Mouse (Mus musculus) intestine, embryonic 14.5 days (tissue): ENCODE measurements around the gene Nxnl1. TPM values are rescaled to one million over a fixed set of nuclear protein-coding genes. Genes with fewer than 3 reads are reported as not detected.

Experiments
- ATAC-seq: fragments of 200-750 bp; cut with Nextera tagmentation; replicated peaks from 2 replicates; pipeline ENCODE4 v1.8.0; 2017; ENCODE audit warnings: low read depth, moderate number of reproducible peaks, moderate TSS enrichment, moderate library complexity; ENCODE audit not compliant: low FRiP score, low TSS enrichment
- DNase-seq: peaks from one replicate; pipeline ENCODE4 v3.0.0-alpha.2; 2018; ENCODE audit warnings: low spot score
- H3K27ac ChIP-seq: fragments of 300-500 bp; sonication (generic); 2 replicates; pipeline ENCODE4 v1.5.1; 2014; ENCODE audit warnings: low read depth, mild to moderate bottlenecking, control low read depth
- H3K27me3 ChIP-seq: fragments of 300-500 bp; sonication (generic); replicated peaks from 2 replicates; pipeline ENCODE4 v1.6.1; 2014; ENCODE audit warnings: low read length, control low read depth; ENCODE audit not compliant: control insufficient read depth, insufficient read depth
- H3K36me3 ChIP-seq: fragments of 300-500 bp; sonication (generic); 2 replicates; pipeline ENCODE4 v1.6.1; 2014; ENCODE audit warnings: low read length, control low read depth; ENCODE audit not compliant: control insufficient read depth, insufficient read depth
- H3K4me1 ChIP-seq: fragments of 300-500 bp; sonication (generic); replicated peaks from 2 replicates; pipeline ENCODE4 v1.6.1; 2014; ENCODE audit warnings: low read length, control low read depth, mixed read lengths; ENCODE audit not compliant: control insufficient read depth, insufficient read depth
- H3K4me2 ChIP-seq: fragments of 300-500 bp; sonication (generic); 2 replicates; pipeline ENCODE4 v1.6.1; 2014; ENCODE audit warnings: low read length
- H3K4me3 ChIP-seq: fragments of 300-500 bp; sonication (generic); 2 replicates; pipeline ENCODE4 v1.5.1; 2014; ENCODE audit warnings: low read depth, low read length, control low read depth, mixed read lengths
- H3K9ac ChIP-seq: fragments of 300-500 bp; sonication (generic); 2 replicates; pipeline ENCODE4 v1.6.1; 2014; ENCODE audit warnings: mild to moderate bottlenecking, low read length
- H3K9me3 ChIP-seq: fragments of 300-500 bp; sonication (generic); 2 replicates; pipeline ENCODE4 v1.6.1; 2016; ENCODE audit warnings: low read length, control low read depth; ENCODE audit not compliant: control insufficient read depth
- WGBS: fragments of 180-500 bp; shearing (Covaris S2); extraction: QIAGEN DNeasy Blood & Tissue Kit; methylation state at CpG from one replicate; pipeline ENCODE4 v1.1.7; 2014; 5-methylcytosine and 5-hydroxymethylcytosine counted together
- polyA plus RNA-seq: library from polyadenylated mRNA; unstranded; fragments of >200 nt; fragmentation: Nextera tagmentation; extraction: Ambion mirVana; gene quantifications from 2 replicates; pipeline ENCODE4 v1.2.1, GENCODE M21; 2014

The Nxnl1 gene
- polyA plus RNA-seq, 1 experiment from 2014 or later: not detected

DNA sequence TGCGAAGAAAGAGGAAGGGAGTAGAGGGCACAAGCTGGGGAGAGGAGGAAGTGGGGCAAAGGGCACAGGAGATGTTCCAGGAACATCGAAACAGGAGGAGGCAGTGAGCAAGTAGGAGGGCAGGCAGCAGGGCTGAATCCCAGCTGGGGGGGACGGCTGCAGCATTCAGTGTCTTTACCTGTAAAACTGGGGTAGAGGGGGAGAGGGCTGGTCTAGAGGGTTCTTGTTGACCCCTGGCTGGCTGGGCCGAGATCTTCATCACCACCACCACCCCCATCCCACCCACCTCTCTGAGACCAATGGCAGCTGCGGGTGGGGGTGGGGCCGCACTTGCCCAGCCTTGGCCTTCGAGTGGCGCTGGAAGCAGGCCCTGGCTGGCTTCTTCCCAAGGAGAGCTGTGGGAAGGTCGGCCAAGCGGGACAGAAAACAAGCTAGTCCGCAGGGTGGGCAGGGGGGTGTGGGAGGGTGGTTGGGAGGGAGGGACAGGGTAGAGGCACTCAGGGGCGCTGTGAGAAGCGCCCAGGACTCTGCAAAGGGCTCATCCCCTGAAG is 2.1 kb upstream of the Nxnl1 start, which contains the start of gene Slc27a1:
Gene Slc27a1 (plus strand): TSS at position 496 of the 551 bp plus-strand sequence.
- peak within 1 kb of the TSS; percentile 52; the same call in 1 of the 2 replicates for H3K27ac ChIP-seq
- no peak for DNase-seq

DNA sequence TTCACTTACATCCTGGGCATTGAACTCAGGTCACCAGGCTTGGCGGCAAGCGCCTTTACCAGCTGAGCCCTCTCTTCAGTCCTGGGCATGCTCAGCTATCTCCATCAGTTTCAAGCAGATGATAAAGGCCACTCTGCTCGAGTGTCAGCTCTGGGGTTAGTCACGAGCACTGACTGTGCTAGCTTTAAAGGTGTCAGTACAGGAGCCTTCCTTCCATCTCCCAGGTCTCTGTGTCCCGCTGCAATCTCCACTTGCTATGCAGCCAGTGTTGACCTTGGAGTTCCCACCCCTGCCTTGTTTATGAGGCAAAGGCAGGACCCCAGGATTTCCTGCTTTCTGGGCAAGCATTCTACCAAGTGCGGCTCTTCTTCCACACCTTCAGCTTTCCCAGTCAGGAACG is 1.2 kb upstream of the Nxnl1 start:
- Histone ChIP-seq H3K27me3 (peaks cover 20% of the 10 kb centered on the region), H3K9me3 (peaks cover 6% of the 10 kb centered on the region; the same call in 1 of the 2 replicates), H3K27ac (no peak overlapping the region), H3K4me1 (peaks cover 10% of the 10 kb centered on the region; the same call in 1 of the 2 replicates), H3K4me3 (no peak overlapping the region), H3K36me3 (no peaks in the 10 kb centered on the region), H3K9ac (no peak overlapping the region), H3K4me2 (no peak overlapping the region)
- DNase-seq: no peak
- WGBS: 70% methylated on average over 7 of the region's 7 CpGs
- no peak for ATAC-seq

More for the DNA sequence above, 2.1 kb upstream of the Nxnl1 start, which contains the start of gene Slc27a1:
- Histone ChIP-seq H3K4me1 (peaks cover 6% of the 10 kb centered on the region; the same call in 1 of the 2 replicates), H3K9me3 (peaks cover 6% of the 10 kb centered on the region; the same call in 1 of the 2 replicates), H3K4me3 (peak within 1 kb of the TSS; percentile 50), H3K36me3 (no peaks in the 10 kb centered on the region), H3K9ac (peak within 1 kb of the TSS; percentile 36), H3K27me3 (peaks cover 12% of the 10 kb centered on the region), H3K4me2 (peak within 1 kb of the TSS; percentile 82)
- ATAC-seq: no peak
- WGBS: 16% methylated on average over 13 of the region's 13 CpGs

DNA sequence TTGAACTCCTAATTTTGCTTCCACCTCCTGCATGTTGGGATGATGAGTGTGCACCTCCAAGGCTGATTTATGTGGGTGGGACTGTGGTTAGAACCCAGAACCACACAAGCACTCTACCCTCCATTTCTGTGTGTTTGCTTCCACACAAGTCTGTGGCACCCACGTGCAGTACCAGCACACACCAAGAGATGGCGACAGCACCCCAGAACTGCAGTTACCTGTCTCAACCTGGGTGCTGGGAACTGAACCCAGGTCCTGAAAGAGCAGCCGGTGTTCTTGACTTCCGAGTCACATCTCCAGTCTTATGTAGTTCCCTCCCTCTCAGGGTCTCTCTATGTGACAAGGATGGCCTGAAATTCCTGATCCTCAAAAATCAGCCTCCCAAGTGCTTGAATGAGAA is 2.4 kb downstream of the Nxnl1 start:
- DNase-seq: no peak
- no peak overlapping the region for H3K4me2 ChIP-seq

DNA sequence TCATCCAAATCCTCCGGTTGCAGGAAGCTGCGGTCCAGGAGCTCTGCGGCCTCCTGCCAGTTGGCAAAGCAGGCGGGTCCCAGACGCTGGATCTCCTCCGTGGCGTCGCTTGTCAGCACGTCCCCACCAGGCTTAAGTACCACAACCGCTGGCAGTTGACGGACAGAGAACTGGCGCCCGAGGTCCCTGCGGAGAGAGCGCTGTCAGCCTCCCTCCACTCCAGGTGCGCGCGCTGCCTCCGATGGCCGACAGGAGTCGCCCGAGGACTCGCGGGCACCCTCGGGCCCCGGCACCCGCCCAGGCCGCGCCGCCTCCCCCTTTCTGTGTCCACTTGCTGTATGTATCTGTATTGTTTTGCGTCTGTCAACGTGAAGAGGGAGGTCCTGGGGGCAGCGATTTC is 3.6 kb downstream of the Nxnl1 start:
- Histone ChIP-seq H3K4me1 (peaks cover 4% of the 10 kb centered on the region; the same call in 1 of the 2 replicates), H3K27me3 (peaks cover 63% of the 10 kb centered on the region), H3K9ac (no peak overlapping the region), H3K4me2 (peak overlapping the region; percentile 42), H3K9me3 (peaks cover 6% of the 10 kb centered on the region; the same call in 1 of the 2 replicates), H3K36me3 (no peaks in the 10 kb centered on the region), H3K4me3 (peak overlapping the region; percentile 7; the same call in 1 of the 2 replicates), H3K27ac (no peak overlapping the region)
- peak; percentile 12; the same call in 1 of the 2 replicates for ATAC-seq
- WGBS: 2% methylated on average over 33 of the region's 33 CpGs
- peak; percentile 91 for DNase-seq

More for the DNA sequence above, 2.4 kb downstream of the Nxnl1 start:
- 83% methylated on average over 4 of the region's 4 CpGs for WGBS
- Histone ChIP-seq H3K36me3 (no peaks in the 10 kb centered on the region), H3K27me3 (peaks cover 53% of the 10 kb centered on the region), H3K9me3 (peaks cover 6% of the 10 kb centered on the region; the same call in 1 of the 2 replicates), H3K27ac (no peak overlapping the region), H3K4me1 (peaks cover 4% of the 10 kb centered on the region; the same call in 1 of the 2 replicates), H3K4me3 (no peak overlapping the region), H3K9ac (no peak overlapping the region)
- no peak for ATAC-seq

DNA sequence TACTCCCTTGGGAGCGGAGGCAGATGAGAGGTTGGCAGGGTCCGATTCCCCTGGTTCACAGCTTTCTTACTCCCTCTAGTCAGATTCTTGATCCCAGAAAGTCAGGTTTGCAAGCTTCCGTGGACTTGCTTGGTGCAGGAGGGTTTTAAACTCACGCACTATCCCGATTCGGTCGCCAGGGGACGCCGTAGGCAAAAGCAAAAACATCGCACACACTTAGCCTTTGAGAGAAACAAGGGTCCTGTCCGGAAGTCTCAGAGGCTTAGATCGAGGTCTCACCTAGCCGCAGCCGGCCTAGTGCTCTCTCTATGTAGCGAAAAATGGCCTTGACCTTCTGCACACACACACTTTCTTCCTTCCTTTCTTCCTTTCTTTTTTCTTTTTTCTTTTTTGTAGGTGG is 5.0 kb downstream of the Nxnl1 start:
- DNase-seq (peak; percentile 92), ATAC-seq (no peak)
- Histone ChIP-seq H3K27ac (no peak overlapping the region), H3K9ac (no peak overlapping the region), H3K36me3 (no peaks in the 10 kb centered on the region), H3K4me3 (no peak overlapping the region), H3K27me3 (peaks cover 77% of the 10 kb centered on the region), H3K4me2 (no peak overlapping the region), H3K4me1 (peaks cover 4% of the 10 kb centered on the region; the same call in 1 of the 2 replicates), H3K9me3 (peaks cover 6% of the 10 kb centered on the region; the same call in 1 of the 2 replicates)
- 3% methylated on average over 15 of the region's 15 CpGs for WGBS

DNA sequence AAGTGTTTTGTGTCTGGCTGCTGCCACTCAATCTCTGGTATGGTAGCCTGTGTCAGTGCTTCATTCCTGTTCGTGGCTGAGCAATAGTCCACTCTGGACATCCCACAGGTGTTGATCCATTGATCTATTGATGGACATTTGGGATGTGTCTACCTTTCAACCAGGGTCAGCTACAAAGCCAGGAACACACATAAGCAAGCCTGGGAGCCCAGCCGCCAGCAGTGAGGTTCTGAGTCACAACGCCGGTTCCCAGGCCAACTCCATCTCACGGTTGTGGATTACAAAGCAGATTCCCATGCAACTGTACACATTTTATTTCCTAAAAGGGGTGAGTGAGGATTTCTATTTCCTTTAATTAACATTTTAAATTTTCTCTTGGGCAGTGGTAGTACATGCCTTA is 5.6 kb downstream of the Nxnl1 start:
- no peak overlapping the region for H3K4me2 ChIP-seq
- H3K27me3 ChIP-seq: peaks cover 74% of the 10 kb centered on the region
- ATAC-seq: no peak
- H3K36me3 ChIP-seq: no peaks in the 10 kb centered on the region
- H3K9me3 ChIP-seq: peaks cover 6% of the 10 kb centered on the region; the same call in 1 of the 2 replicates
- peaks cover 4% of the 10 kb centered on the region; the same call in 1 of the 2 replicates for H3K4me1 ChIP-seq
- no peak for DNase-seq
- H3K4me3 ChIP-seq: no peak overlapping the region
- H3K27ac ChIP-seq: no peak overlapping the region
- 84% methylated on average over 5 of the region's 5 CpGs for WGBS
- no peak overlapping the region for H3K9ac ChIP-seq

DNA sequence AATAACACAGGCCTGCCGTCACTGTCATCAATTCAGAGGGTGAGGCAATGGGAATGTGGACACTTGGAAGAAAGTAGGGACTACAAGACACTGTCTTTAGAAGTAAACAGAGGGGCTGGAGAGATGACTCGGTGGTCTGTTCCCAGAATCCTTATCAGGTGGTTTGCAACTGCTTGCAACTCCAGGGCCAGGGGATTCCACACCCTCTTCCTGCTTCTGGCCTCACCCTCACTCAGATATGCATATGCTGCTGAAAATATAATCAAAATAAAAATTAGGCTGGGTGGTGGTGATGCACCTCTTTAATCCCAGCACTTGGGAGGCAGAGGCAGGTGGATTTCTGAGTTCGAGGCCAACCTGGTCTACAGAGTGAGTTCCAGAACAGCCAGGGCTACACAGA is 6.3 kb downstream of the Nxnl1 start:
- WGBS: 70% methylated on average over 3 of the region's 3 CpGs
- Histone ChIP-seq H3K27me3 (peaks cover 75% of the 10 kb centered on the region), H3K9ac (no peak overlapping the region), H3K4me1 (peaks cover 4% of the 10 kb centered on the region; the same call in 1 of the 2 replicates), H3K4me2 (no peak overlapping the region), H3K27ac (no peak overlapping the region), H3K9me3 (peaks cover 6% of the 10 kb centered on the region; the same call in 1 of the 2 replicates), H3K4me3 (no peak overlapping the region), H3K36me3 (no peaks in the 10 kb centered on the region)
- DNase-seq: no peak
- ATAC-seq: no peak

DNA sequence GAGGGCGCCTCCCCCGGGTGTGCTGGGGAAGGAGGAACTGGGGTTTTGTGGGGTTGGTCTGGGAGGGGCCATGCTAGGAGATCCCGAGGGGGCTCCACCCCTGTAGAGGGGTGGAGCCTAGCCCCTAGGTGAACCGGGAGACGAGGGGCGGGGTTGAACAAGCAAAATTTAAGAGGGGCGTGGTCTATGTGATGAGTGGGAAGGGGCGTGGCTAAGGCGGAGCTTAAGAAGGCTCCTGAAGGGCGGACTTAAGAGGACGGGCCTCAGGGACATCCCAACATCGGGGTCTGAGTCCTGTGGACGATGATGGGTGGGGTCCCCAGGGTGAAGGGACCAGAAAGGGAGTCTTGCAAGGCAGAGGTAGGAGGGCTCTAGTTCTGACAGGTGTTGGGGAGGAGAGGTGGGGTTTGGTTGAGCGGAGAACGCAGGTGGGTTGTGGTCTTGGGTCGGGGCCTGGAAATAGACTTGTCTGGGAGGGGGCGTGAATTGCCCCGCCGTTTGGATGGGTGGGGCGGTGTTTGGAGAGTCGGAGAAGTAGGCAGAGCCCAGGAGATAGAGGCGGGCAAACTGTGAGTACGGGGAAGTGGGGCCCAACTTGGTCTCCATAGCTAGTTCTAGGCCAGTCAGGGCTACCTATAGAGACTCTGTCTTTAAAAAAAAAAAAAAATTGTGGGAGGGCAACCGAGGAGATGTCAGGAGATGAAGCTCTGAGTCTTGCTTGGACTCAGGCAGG is 7.3 kb downstream of the Nxnl1 start:
- peak; percentile 67 for ATAC-seq
- peaks cover 4% of the 10 kb centered on the region; the same call in 1 of the 2 replicates for H3K4me1 ChIP-seq
- DNase-seq: peak; percentile 81
- no peaks in the 10 kb centered on the region for H3K36me3 ChIP-seq
- under 1% methylated on average over 24 of the region's 24 CpGs for WGBS
- peak overlapping the region; percentile 40 for H3K4me3 ChIP-seq
- H3K27ac ChIP-seq: no peak overlapping the region
- H3K9ac ChIP-seq: 0 out of 2 replicates have a peak overlapping the region, but pooled peaks have one; percentile 34
- H3K4me2 ChIP-seq: peak overlapping the region; percentile 65
- peaks cover 75% of the 10 kb centered on the region for H3K27me3 ChIP-seq
- peaks cover 2% of the 10 kb centered on the region; the same call in 1 of the 2 replicates for H3K9me3 ChIP-seq
